Mouse (Mus musculus) embryonic facial prominence, embryonic 14.5 days (tissue): ENCODE measurements around the gene Gys1. TPM values are rescaled to one million over a fixed set of nuclear protein-coding genes. Genes with fewer than 3 reads are reported as not detected.
A peak's percentile ranks its signal among the peaks of the same experiment; 100 is the strongest.
"Not testable (repeated sequence)": the region's sequence is repeated elsewhere in the genome, so short reads cannot be mapped to it uniquely, and the experiment has no call there.

Source experiments
- ATAC-seq: fragments of 200-750 bp; cut with Nextera tagmentation; 2 replicates; pipeline ENCODE4 v1.8.0; 2017; ENCODE audit warnings: low read depth, moderate number of reproducible peaks, moderate TSS enrichment
- DNase-seq: peaks from one replicate; pipeline ENCODE4 v3.0.0-alpha.2; 2015; ENCODE audit warnings: low spot score
- H3K27ac ChIP-seq: fragments of 300-500 bp; sonication (generic); replicated peaks from 2 replicates; pipeline ENCODE4 v1.5.1; 2014; ENCODE audit warnings: low read depth, mild to moderate bottlenecking, low read length, moderate library complexity
- H3K27me3 ChIP-seq: fragments of 300-500 bp; sonication (generic); replicated peaks from 2 replicates; pipeline ENCODE4 v1.6.1; 2014; ENCODE audit warnings: low read length; ENCODE audit not compliant: control insufficient read depth, insufficient read depth
- H3K36me3 ChIP-seq: fragments of 300-500 bp; sonication (generic); 2 replicates; pipeline ENCODE4 v1.6.1; 2014; ENCODE audit warnings: low read length, mixed read lengths; ENCODE audit not compliant: control insufficient read depth, insufficient read depth
- H3K4me1 ChIP-seq: fragments of 300-500 bp; sonication (generic); 2 replicates; pipeline ENCODE4 v1.6.1; 2014; ENCODE audit warnings: antibody characterized with exemption, low read length; ENCODE audit not compliant: control insufficient read depth, insufficient read depth
- H3K4me2 ChIP-seq: fragments of 300-500 bp; sonication (generic); 2 replicates; pipeline ENCODE4 v1.6.1; 2014; ENCODE audit warnings: low read depth, mild to moderate bottlenecking, low read length, moderate library complexity, mixed read lengths
- H3K4me3 ChIP-seq: fragments of 300-500 bp; sonication (generic); 2 replicates; pipeline ENCODE4 v1.5.1; 2014; ENCODE audit warnings: low read depth, mild to moderate bottlenecking, low read length
- H3K9ac ChIP-seq: fragments of 300-500 bp; sonication (generic); 2 replicates; pipeline ENCODE4 v1.6.1; 2014; ENCODE audit warnings: low read depth, mild to moderate bottlenecking, low read length, moderate library complexity, mixed read lengths
- H3K9me3 ChIP-seq: fragments of 300-500 bp; sonication (generic); 2 replicates; pipeline ENCODE4 v1.6.1; 2016; ENCODE audit warnings: low read length; ENCODE audit not compliant: control insufficient read depth
- WGBS: fragments of 180-500 bp; shearing (Covaris S2); extraction: QIAGEN DNeasy Blood & Tissue Kit; methylation state at CpG from one replicate; pipeline ENCODE4 v1.1.7; 2014; 5-methylcytosine and 5-hydroxymethylcytosine counted together
- polyA plus RNA-seq: library from polyadenylated mRNA; unstranded; fragments of >200 nt; fragmentation: Nextera tagmentation; extraction: Ambion mirVana; gene quantifications from 2 replicates; pipeline ENCODE4 v1.2.1, GENCODE M21; 2014

The Gys1 gene
- polyA plus RNA-seq, 1 experiment from 2014 or later: 39.3 TPM

DNA sequence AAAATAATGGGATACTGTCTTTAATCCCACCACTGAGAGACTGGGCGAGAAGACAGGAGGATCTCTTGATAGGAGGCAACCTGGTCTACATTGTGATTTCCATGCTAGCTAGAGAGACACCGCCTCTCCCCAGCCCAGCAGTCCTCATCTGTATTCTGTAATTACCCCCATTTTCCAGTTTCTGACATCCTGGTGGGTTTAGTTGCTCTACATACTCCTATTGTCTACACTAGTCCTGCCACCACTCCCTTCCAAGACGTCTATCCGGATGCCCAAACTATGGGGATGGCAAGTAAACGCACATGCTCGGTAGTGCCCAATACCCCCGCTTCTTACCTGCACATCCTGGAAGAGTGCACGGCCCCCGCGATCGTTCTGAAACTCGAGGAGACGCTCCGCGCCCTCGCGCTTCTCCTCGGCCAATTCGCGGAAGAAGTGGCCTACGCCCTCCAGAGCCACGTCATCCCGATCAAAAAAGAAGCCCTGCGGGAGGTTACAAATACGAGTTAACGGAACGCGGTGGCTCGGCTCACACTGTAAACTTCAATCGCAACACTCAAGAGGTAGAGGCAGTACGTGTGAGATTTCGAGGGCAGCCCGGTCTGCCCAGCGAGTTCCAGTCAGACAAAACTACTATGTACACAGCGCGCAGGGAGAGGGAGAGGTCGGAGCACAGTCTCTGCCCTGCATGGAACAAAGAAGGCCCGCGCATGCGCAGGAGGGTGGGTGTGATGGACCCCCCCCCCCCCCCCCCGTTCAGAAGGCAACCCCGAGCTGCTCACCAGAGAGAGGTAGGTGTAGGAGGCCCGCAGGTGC is 24.3 kb downstream of the Gys1 start:
- WGBS: under 1% methylated on average over 39 of the region's 43 CpGs
- Histone ChIP-seq H3K4me1 (peaks cover 24% of the 10 kb centered on the region), H3K27me3 (no peaks in the 10 kb centered on the region), H3K36me3 (peaks cover 73% of the 10 kb centered on the region), H3K9me3 (no peaks in the 10 kb centered on the region), H3K27ac (peak overlapping the region; percentile 94), H3K9ac (peak overlapping the region; percentile 82), H3K4me2 (peak overlapping the region; percentile 68), H3K4me3 (peak overlapping the region; percentile 60)
- peak; percentile 75 for ATAC-seq
- peak; percentile 92 for DNase-seq

DNA sequence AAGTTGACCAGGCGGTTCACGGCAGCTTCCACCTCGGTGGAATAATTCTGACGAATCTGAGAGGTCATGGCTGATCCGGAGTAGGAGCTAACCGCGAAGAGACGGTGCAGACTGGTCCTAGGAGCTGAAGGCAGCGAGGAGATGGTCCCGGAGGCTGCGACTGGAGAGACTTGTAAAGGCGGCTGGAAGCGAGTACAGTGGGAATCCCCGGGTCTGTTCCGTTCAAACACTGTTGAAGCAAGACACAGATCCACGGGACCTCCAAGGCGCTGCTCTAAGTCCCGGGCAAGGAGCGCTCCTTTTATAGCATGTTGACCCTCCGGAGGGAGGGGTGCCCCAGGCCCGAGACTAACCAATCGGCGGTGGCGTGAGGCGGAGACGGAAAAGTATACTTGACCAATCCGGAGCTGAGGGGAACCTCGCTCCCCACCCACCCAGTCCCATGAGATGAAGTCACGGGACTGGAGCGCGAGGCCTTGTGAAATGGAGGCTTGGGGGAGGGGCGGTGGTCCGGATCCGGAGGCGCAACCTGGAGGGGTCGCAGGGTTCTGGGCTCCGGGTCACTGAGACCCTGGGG is 25.0 kb downstream of the Gys1 start, which contains the start of gene Ftl1:
Gene Ftl1, minus strand, starts transcription at position 321 of the 577 bp plus-strand sequence.
- peak within 1 kb of the TSS; percentile 68 for H3K4me2 ChIP-seq

DNA sequence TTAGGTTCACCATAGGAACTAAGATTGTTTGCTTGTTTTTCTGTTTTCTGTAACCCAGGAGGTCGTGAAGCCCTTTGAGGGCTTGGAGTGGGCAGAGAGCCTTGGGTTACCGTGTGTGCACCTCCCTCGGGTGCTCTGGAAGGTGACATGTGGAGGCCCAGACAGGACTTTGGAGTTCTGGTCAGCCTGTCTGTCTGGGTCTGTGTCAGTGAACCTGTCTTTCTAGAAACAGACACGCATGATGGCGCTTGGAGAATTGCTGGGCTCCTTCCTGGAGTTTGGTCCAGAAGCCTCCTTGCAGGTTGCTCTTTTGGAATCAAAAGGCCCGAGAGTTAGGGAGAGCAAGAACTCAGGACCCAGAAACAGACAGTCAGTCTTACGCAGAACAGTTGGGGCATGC is 25.7 kb downstream of the Gys1 start:
- Histone ChIP-seq H3K9ac (peak overlapping the region; percentile 48), H3K4me1 (peaks cover 24% of the 10 kb centered on the region), H3K27me3 (no peaks in the 10 kb centered on the region), H3K4me3 (peak overlapping the region; percentile 60), H3K27ac (peak overlapping the region; percentile 78), H3K9me3 (no peaks in the 10 kb centered on the region), H3K36me3 (peaks cover 73% of the 10 kb centered on the region), H3K4me2 (peak overlapping the region; percentile 68)
- WGBS: 66% methylated on average over 7 of the region's 7 CpGs
- no peak for ATAC-seq
- DNase-seq: no peak

More for the DNA sequence above, 25.0 kb downstream of the Gys1 start, which contains the start of gene Ftl1:
- peak; percentile 94 for ATAC-seq
- H3K9me3 ChIP-seq, H3K27me3 ChIP-seq: not testable (repeated sequence)
- 0% methylated on average over 21 of the region's 37 CpGs for WGBS
- peak within 1 kb of the TSS; percentile 60 for H3K4me3 ChIP-seq
- peak within 1 kb of the TSS; percentile 82 for H3K9ac ChIP-seq
- H3K36me3 ChIP-seq: peaks cover 73% of the 10 kb centered on the region
- peaks cover 24% of the 10 kb centered on the region for H3K4me1 ChIP-seq
- DNase-seq: peak; percentile 100
- H3K27ac ChIP-seq: peak within 1 kb of the TSS; percentile 94

DNA sequence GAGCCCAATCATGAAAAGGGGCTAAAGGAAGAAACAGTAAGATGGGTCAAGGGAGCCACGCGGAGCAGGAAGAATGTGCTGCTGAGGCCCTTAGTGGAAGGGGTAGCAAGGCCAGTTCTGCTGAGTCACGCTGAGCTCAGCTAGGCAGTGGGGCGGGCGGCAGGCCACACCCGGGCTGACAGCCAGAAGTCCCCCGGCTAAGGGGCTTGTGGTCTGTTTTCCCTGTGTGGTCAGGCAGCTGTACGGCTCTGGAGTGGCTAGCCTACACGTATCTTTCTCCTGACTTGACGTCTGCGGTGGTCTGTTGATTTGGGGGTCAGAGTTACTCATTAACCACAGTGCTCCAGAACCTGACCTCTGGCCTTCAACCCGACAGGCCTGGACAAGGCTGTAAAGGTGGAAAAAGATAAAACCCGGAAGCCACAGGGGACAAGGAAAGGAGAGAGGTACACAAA is 26.2 kb downstream of the Gys1 start:
- H3K9me3 ChIP-seq: no peaks in the 10 kb centered on the region
- H3K4me1 ChIP-seq: peaks cover 29% of the 10 kb centered on the region
- H3K36me3 ChIP-seq: peaks cover 68% of the 10 kb centered on the region
- peak; percentile 89 for DNase-seq
- H3K4me3 ChIP-seq: 0 out of 2 replicates have a peak overlapping the region, but pooled peaks have one; percentile 60
- 17% methylated on average over 13 of the region's 13 CpGs for WGBS
- H3K27ac ChIP-seq: peak overlapping the region; percentile 78
- peak overlapping the region; percentile 48 for H3K9ac ChIP-seq
- peak overlapping the region; percentile 68 for H3K4me2 ChIP-seq
- no peaks in the 10 kb centered on the region for H3K27me3 ChIP-seq
- ATAC-seq: peak; percentile 4; the same call in 1 of the 2 replicates

DNA sequence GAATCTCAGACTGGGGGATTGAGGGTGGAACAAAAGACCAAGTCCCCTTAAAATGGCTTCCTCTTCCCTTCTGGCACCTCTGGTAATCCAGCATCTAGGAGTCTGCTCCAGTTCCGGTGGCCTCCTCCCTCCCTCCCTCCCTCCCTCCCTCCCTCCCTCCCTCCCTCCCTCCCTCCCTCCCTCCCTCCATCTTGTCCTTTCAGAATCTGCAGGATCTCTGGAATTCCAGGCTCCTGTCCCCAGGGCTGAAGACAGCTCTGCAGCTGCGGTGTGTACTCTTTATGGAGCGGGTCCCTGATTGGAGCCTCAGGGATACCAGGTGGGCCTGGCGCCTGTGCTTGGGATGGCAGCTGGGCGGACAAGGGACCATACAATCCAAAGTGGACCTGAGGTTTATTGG is 26.7 kb downstream of the Gys1 start:
- Histone ChIP-seq H3K27ac (peak overlapping the region; percentile 78), H3K4me3 (no peak overlapping the region), H3K27me3 (no peaks in the 10 kb centered on the region), H3K4me1 (peaks cover 31% of the 10 kb centered on the region), H3K36me3 (peaks cover 64% of the 10 kb centered on the region), H3K9me3 (no peaks in the 10 kb centered on the region), H3K4me2 (no peak overlapping the region; the same call in 1 of the 2 replicates), H3K9ac (0 out of 2 replicates have a peak overlapping the region, but pooled peaks have one; percentile 25)
- ATAC-seq (no peak), DNase-seq (no peak)
- 42% methylated on average over 5 of the region's 5 CpGs for WGBS

DNA sequence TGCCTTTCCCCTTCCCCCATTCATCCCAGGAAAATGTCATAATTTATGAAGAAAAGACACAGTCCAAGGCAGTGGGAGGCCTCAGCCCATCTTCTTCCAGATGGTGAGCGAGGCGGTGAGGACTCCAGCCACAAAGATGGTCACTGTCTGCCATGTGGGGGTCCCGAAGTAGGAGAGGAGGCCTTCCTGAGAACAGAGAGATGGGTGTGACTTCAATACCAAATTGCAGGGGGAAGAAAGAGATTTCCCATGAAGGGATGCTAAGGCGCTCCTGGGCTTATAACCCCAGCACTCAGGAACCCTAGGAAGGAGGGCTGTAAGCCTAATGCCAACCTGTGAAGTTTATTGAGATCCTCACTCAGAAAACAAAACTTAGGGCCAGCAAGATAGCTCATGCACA is 27.1 kb downstream of the Gys1 start:
- 81% methylated on average over 4 of the region's 4 CpGs for WGBS
- ATAC-seq (no peak), DNase-seq (no peak)
- peak overlapping the region; percentile 63 for H3K27ac ChIP-seq
- H3K9me3 ChIP-seq: no peaks in the 10 kb centered on the region
- H3K4me2 ChIP-seq: no peak overlapping the region
- H3K27me3 ChIP-seq: no peaks in the 10 kb centered on the region
- H3K9ac ChIP-seq: no peak overlapping the region
- peaks cover 61% of the 10 kb centered on the region for H3K36me3 ChIP-seq
- H3K4me1 ChIP-seq: peaks cover 31% of the 10 kb centered on the region
- H3K4me3 ChIP-seq: no peak overlapping the region

DNA sequence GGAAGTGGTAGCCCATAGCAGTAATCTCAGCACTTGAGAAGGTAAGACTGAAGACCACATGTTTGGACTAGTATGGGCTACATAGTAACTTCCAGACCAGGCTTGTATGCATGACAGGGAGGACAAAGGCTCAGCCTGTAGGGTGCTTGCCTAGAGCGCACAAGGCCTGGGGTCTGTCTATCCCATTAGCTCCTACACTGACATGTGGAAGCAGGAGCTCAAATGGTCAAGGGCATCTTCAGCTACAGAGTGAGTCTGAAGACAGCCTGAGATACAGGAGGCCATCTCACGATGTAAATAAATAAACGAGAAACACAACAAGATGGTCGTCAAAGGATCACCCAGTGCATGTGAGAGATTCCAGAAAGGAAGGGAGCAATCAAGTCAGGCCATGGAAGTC is 27.7 kb downstream of the Gys1 start:
- H3K9me3 ChIP-seq: no peaks in the 10 kb centered on the region
- no peaks in the 10 kb centered on the region for H3K27me3 ChIP-seq
- no peak overlapping the region for H3K27ac ChIP-seq
- H3K4me1 ChIP-seq: peaks cover 31% of the 10 kb centered on the region
- DNase-seq (no peak), ATAC-seq (no peak)
- H3K4me2 ChIP-seq: no peak overlapping the region
- no peak overlapping the region for H3K4me3 ChIP-seq
- no peak overlapping the region for H3K9ac ChIP-seq
- 91% methylated on average over 4 of the region's 4 CpGs for whole genome bisulfite sequencing
- peaks cover 56% of the 10 kb centered on the region for H3K36me3 ChIP-seq

DNA sequence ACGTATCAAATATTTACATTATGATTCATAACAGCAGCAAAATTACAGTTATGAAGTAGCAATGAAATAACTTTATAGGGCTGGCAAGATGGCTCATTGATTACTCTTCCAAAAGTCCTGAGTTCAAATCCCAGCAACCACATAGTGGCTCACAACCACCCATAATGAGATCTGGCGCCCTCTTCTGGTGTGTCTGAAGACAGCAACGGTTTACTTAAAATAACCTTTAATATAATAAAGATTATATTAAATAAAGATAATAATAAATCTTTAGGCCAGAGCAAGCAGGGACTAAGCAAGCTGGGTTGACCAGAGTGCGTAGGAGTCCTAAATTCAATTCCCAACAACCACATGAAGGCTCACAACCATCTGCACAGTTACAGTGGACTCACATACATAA is 28.2 kb downstream of the Gys1 start:
- not testable (repeated sequence) for ATAC-seq, H3K4me2 ChIP-seq, H3K27ac ChIP-seq, H3K9ac ChIP-seq, H3K9me3 ChIP-seq, H3K4me3 ChIP-seq, DNase-seq, H3K27me3 ChIP-seq
- Histone ChIP-seq H3K36me3 (peaks cover 50% of the 10 kb centered on the region), H3K4me1 (peaks cover 26% of the 10 kb centered on the region)
- 80% methylated on average over 4 of the region's 4 CpGs for WGBS
